Mouse (Mus musculus) testis, postnatal 10 days (tissue): ENCODE measurements around the gene Dmac1.
A peak's percentile ranks its signal among the peaks of the same experiment; 100 is the strongest.
"Not testable (repeated sequence)": the region's sequence is repeated elsewhere in the genome, so short reads cannot be mapped to it uniquely, and the experiment has no call there.

Experiments
- DNase-seq: peaks from one replicate; pipeline ENCODE4 v3.0.0; 2021; ENCODE audit warnings: low spot score

Gene Dmac1

DNA sequence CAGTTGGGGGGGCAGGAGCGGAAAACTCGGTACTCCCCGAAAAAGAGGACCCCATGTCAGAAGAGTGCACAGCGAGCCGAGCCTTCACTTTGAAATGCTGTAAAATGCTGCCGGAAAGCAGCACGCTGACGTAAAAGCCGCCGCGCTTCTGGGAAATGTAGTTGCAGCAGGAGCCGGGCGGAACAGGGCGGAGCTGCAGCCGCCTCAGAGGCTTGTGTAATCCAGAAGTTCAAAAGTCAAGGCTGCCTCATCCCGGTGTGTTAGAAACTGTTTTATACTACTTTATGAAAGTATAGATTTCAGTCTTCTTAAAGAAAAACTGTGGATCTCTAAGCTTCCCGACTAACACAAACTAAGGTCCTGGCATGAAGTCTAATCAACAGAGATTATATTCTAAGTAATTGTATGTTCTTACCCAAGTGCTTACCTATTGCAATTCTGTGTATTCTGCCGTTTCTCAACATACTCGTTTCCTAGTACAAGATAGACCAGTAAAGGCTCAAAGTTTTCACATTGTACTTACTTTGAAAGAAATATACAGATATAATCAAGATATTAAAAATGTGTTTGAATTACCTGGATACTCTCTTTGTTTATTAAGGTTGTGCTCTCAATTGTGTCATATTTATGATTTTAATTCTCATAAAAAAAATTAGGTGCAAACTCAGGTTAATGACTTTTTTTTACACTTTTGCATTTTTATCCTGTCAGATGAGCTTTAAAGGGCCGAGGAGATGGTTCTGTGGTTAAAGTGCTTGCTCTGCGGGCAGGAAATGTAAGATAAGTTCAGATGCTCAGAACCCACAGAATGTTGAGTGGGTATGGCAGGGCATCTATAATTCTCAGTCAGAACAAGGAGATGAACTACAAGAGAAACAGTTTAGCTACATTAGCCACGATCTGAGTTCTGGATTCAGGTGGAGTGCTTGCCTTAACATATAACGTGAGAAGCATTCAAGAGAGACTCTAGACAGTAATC, at the start of gene Dmac1:
Gene Dmac1, minus strand, starts transcription at position 109 of the 979 bp plus-strand sequence.
- peak; percentile 97 for DNase-seq

- no peak for DNase-seq
Observed at GRCm38 (mm10) chr4:75315431-75315830, 37.3 kb upstream of the Dmac1 start.

DNA sequence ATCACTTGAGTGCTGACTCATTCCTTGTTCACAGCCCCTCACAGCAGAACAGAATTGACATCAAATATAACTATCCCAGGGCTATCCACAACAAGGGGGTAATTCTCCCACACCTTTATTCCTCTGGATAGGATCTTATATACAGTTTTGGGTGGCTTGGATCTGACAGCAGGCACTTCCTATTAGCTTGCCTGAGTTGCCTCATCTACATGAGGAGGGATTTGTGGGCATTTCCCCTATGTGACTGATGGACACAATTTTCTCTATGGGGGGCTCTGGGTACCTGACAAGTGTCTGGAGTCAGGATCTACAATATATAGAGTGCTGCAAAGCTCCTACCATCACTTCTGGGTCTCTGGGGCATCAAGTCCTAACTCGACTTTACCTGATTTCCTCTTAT, 36.9 kb upstream of the Dmac1 start:
- no peak for DNase-seq

GRCm38 (mm10) chr4:75311918-75312317, 33.8 kb upstream of the Dmac1 start:
- DNase-seq, result no peak

DNA sequence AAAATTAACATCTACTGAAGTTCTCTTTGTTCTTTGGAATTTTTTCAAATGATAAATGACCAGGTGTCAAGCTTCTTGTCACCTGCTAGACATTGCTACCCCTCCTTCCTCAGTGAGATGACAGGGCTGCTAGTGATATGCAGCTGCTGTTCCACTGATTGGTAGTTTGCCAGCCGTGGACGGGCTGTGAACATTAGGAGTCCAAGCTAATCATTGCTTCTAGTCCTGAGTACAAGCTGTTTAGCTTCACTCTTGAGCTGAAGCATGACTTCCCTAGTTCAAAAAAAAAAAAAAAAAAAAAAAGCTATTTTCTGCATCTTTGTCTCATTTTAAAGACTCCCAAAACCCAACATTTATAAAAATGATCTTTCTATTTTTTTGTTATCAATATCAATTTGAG, 33.2 kb upstream of the Dmac1 start:
- no peak for DNase-seq

GRCm38 (mm10) chr4:75300205-75300972, 22.3 kb upstream of the Dmac1 start:
- DNase-seq, result no peak

DNA sequence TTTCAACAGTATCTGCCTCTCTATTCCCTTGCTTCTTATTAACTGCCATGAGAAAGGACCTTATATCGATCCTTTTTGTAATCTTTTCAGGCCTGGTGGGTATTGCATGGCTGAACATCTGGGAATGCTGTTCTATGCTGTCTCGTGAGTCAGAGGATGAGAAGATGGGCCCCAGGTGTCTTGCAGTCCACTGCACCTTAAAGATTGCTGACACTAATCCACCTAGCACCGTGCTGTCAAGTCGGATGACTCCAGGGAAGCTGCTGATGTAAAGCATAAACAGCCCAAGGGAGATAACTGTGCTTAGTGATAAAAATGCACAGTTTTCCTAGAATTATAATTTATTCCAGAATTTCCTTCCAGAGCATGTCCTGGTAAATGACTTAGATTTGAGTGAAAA, 14.2 kb upstream of the Dmac1 start:
- DNase-seq, result no peak

DNA sequence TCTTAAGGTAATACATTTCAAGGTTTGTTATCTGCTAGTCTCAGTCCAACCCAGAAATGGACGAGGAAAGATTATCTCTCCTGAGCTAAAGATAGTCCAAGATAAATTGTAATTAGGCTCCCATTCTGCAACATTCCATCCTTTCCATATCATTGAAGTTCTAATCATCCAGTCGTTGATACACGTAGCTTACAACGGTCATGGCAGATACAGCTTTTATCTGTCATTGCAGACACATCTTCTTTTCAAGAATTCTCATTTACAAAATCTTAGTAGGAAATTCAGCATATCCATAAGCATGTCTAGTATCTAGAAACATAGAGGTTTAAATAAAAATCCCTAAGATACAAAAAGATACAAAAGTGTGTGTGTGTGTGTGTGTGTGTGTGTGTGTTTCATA, 13.0 kb upstream of the Dmac1 start:
- DNase-seq, result no peak

- no peak for DNase-seq
Observed at GRCm38 (mm10) chr4:75277467-75278196, 473 bp downstream of the Dmac1 start.

DNA sequence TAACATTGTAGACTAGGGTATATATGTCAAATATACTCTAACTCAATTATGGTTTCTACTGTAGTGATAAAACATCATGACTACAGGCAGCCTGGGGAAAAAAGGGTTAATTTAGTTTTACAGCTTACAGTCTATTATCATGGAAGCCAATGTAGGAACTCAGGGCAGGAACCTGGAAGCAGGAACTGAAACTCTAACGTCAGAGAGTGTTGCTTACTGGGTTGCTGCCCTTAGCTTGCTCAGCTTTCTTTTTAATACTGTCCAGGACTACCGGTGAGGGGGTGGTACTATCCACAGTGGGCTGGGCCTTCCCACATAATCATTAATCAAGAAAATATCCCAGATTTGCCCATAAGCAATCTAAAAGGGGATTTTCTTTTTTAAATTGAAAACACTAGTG, 2.4 kb downstream of the Dmac1 start:
- DNase-seq, result no peak

DNA sequence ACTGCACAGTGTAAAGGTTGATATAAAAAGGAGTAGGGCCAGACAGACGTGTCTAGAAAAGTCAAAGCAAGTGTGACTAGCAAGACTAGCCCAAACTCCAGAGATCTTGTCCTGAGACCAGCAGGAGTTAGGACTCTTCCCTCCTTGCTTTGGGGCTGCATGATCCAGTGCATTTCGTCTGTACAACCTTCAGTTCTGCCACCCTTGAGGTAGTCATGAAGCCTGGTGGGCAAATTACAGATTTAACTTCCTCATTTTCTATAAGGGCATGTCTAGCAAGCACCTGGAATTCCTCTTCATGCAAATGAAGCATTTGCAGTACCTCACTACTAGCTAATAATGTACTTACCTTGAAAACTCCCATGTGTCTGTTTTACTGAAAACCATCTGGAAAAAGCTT, 10.2 kb downstream of the Dmac1 start:
- no peak for DNase-seq

DNA sequence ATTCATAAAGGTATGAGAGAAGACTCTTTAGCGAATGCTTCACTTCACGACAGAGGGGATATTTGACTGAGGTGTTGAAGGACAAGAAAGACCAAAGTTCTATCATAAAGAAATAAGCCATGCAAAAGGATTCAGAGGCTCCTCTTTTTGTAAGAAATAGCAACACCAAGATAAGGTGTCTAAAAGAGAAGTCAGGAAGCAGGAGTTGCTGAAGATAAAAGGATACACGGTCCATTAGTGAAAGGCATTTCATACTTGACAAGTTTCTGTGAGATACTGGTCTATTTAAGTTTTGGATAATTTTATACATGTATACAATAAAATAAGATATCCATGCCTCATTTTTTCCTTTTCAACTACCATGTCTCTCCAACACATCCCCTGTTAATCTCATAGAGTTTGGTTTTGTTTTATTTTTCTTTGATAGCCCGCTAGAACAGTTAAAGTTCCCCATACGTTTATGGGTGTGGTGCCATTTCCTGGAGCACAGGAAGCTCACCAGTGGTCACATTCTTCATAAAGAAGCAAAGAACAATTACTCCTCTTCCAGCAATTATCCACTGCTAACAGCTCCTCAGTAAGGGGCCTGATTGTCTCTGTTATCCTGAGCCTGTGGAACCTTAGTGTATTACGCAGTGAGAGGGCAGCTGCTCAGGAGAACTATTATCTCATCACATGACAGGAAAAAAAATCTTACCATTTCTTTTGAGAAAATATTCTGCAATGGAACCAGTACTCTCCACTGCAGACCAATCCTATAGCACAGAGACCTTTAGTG, 11.1 kb downstream of the Dmac1 start:
- no peak for DNase-seq

DNA sequence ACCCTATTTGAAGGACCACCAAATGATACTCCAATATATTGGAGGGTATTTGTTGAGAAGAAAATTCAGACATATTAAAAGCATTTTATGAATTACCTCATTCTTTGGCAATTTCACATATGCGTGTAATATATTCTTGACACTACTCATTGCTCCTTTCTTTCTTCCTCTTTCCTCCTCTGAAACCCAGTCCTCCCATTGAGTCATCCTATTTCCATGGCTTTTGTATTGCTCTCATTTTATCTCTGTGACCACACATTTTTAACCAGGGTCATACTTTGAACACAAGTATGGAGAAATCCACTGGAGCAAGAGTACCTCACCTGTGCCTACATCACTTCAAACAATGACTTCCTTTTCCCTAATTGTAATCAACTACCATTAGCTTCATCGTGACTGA, 13.9 kb downstream of the Dmac1 start:
- no peak for DNase-seq

- no peak for DNase-seq
Observed at GRCm38 (mm10) chr4:75263556-75264129, 14.5 kb downstream of the Dmac1 start.

DNA sequence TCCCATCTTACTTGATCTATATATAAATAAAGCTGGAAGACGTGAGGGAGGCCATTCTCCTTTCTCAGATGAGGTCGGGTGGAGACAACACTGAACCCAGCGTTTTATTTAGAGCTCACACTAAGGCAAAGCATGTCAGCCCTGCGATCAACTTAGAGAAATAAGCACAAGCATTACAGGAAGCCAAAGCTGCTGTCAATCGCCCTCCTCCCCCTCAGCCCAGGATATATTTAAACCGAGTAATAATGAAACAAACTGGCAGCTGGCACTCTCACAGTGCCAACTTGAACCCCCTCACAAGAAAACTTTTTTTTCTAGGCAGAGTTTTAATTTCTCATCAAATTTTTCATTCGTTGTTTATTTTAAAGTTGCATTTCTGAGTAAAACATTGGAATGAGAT, 15.7 kb downstream of the Dmac1 start:
- DNase-seq, result no peak

GRCm38 (mm10) chr4:75260156-75260555, 17.9 kb downstream of the Dmac1 start:
- no peak for DNase-seq

DNA sequence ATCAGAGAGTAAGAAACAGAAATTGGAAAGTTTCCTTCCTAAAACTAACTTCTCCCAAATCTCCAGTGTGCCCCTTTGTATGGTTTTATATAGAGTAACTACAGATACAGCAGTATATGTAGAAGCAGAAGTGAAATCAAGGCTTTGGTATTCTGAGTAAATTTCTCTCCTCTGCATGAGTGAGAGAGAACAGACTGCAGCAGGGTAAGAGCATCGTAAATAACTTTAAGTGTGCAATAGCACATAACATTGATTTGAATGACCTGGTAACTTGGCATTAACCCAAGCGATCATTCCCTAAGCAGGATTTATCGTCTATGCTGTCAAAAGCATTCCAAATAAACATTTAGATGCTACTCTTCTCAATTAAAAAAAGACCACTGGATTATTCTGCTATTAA, 18.7 kb downstream of the Dmac1 start:
- no peak for DNase-seq

DNA sequence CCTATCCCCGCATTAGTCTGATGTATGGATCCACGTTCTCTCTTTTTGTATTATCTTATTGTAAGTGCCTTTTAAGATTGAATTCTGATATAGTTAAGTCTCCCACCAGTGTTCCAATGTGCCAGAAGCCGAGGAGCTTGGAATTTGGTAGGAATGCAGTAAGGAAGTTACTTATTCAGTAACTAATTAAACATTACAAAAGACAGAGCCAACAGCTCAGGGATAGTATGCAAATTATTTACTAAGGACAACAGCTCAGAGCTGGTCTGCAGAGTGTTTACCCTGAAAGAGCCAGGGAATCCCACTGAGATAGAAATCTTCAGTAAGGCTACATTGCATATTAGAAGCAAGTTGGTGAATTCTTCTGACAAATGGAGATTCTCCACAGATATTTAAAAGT, 43.5 kb downstream of the Dmac1 start:
- not testable (repeated sequence) for DNase-seq
